Mouse (Mus musculus) liver, embryonic 14.5 days (tissue): ENCODE measurements around the gene Gm4763.
"Not testable (repeated sequence)": the region's sequence is repeated elsewhere in the genome, so short reads cannot be mapped to it uniquely, and the experiment has no call there.

Experiments
- CTCF ChIP-seq: IDR thresholded peaks from 2 replicates; pipeline ENCODE4 v1.5.1; 2016; ENCODE audit warnings: antibody characterized with exemption, low read depth, control low read depth
- EP300 ChIP-seq: IDR thresholded peaks from 2 replicates; pipeline ENCODE4 v1.6.1; 2016; ENCODE audit warnings: antibody characterized with exemption, low read depth

DNA sequence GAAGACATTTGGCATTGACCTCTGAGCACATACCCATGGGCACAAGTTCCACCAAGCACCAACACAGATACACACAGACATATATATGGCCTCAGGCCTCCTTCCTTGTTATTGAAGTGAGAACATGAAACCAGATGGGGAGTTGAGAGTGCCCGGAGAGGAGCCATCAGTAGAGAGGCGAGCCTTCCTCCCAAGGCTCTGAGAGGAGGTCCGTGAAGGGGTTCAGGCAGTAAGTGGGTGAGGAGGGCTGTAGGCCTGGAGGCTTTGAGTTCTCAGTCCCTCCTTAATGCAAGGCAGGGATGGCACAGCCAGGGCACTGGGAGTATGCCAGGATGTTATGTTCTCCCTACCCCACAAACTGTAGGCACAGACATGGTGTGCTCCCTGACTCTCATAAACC lies 34.0 kb downstream of the Gm4763 start:
- TF ChIP-seq EP300, CTCF: not testable (repeated sequence)
